ENCODE assay signal across 12 mouse cellular contexts in genomic region chr17:76451296-76451834, GRCm38 (mm10).
A peak's percentile ranks its signal among the peaks of the same experiment; 100 is the strongest.
DNase-seq lines count a peak whose midpoint lies in the region; ATAC-seq and TF ChIP-seq lines count a peak whose summit lies in the region.
"Had no signal": no experiment of that assay in that cellular context is flagged by ENCODE, and none has a peak within 500 bp of the region (broad histone marks: within the 10 kb centered on the region; RNA-seq: fewer than 3 reads in every experiment).

No protein-coding gene starts in this region.

- no peak overlapping the region for H3K4me3 ChIP-seq in embryonic facial prominence, embryonic 14.5 days (ENCODE audit: low read depth, low read length)
- H3K4me3 ChIP-seq in embryonic facial prominence, embryonic 10.5 days, result no peak overlapping the region
- no peak overlapping the region for H3K4me3 ChIP-seq in hindbrain, postnatal 0 days (ENCODE audit: low read length)
- no peak overlapping the region for H3K4me3 ChIP-seq in kidney, embryonic 15.5 days (replicated peaks)
- H3K4me3 ChIP-seq: embryonic facial prominence, embryonic 13.5 days; heart, adult 2 months had no signal

- DNase-seq in embryonic facial prominence, embryonic 14.5 days (ENCODE audit: low spot score), result peak; percentile 2
- no peak for DNase-seq in embryonic facial prominence, embryonic 10.5 days (ENCODE audit: low spot score)
- peak; percentile 15 for DNase-seq in ES-CJ7 (ENCODE audit: low read depth, low spot score)
- DNase-seq in embryo, embryonic 11 days, result peak; percentile 34
- DNase-seq in hindbrain, postnatal 0 days (ENCODE audit: low spot score), result no peak
- no peak for DNase-seq in ovary, postnatal 36 days (ENCODE audit: low spot score)
- DNase-seq in gastrocnemius, postnatal 4 days (ENCODE audit: low spot score in 2 of 2), result no peak
- DNase-seq: cerebellum, adult 8-10 months; heart, adult 2 months; kidney, adult 8-10 months had no signal

- 51% methylated on average over 4 of the region's 4 CpGs for WGBS in embryonic facial prominence, embryonic 14.5 days
- WGBS in embryonic facial prominence, embryonic 10.5 days, result 38% methylated on average over 4 of the region's 4 CpGs
- WGBS in hindbrain, postnatal 0 days, result 15% methylated on average over 4 of the region's 4 CpGs
- WGBS in kidney, embryonic 15.5 days, result 78% methylated on average over 4 of the region's 4 CpGs

- H3K27me3 ChIP-seq in embryonic facial prominence, embryonic 14.5 days (replicated peaks; ENCODE audit: control insufficient read depth, insufficient read depth, low read length), result no peaks in the 10 kb centered on the region
- H3K27me3 ChIP-seq in embryonic facial prominence, embryonic 10.5 days (replicated peaks; ENCODE audit: low read depth, poor library complexity, severe bottlenecking), result no peaks in the 10 kb centered on the region
- H3K27me3 ChIP-seq in hindbrain, postnatal 0 days (ENCODE audit: insufficient read depth, low read length), result no peaks in the 10 kb centered on the region
- no peaks in the 10 kb centered on the region for H3K27me3 ChIP-seq in kidney, embryonic 15.5 days
- H3K27me3 ChIP-seq: embryonic facial prominence, embryonic 13.5 days had no signal

- H3K9ac ChIP-seq in embryonic facial prominence, embryonic 14.5 days (ENCODE audit: low read depth, low read length), result no peak overlapping the region
- no peak overlapping the region for H3K9ac ChIP-seq in hindbrain, postnatal 0 days (replicated peaks; ENCODE audit: low read length)
- no peak overlapping the region for H3K9ac ChIP-seq in kidney, embryonic 15.5 days
- H3K9ac ChIP-seq: embryonic facial prominence, embryonic 13.5 days had no signal

- no peaks in the 10 kb centered on the region for H3K4me1 ChIP-seq in embryonic facial prominence, embryonic 14.5 days (ENCODE audit: control insufficient read depth, insufficient read depth, low read length)
- H3K4me1 ChIP-seq in embryonic facial prominence, embryonic 10.5 days, result no peaks in the 10 kb centered on the region
- H3K4me1 ChIP-seq in hindbrain, postnatal 0 days (ENCODE audit: insufficient read depth, low read length), result no peaks in the 10 kb centered on the region
- no peaks in the 10 kb centered on the region for H3K4me1 ChIP-seq in kidney, embryonic 15.5 days
- H3K4me1 ChIP-seq: embryonic facial prominence, embryonic 13.5 days had no signal

- H3K4me2 ChIP-seq in embryonic facial prominence, embryonic 14.5 days (ENCODE audit: low read depth, low read length), result no peak overlapping the region
- H3K4me2 ChIP-seq in hindbrain, postnatal 0 days (ENCODE audit: low read depth, low read length), result no peak overlapping the region
- no peak overlapping the region for H3K4me2 ChIP-seq in kidney, embryonic 15.5 days
- H3K4me2 ChIP-seq: embryonic facial prominence, embryonic 13.5 days had no signal

- no peaks in the 10 kb centered on the region for H3K36me3 ChIP-seq in embryonic facial prominence, embryonic 14.5 days (ENCODE audit: control insufficient read depth, insufficient read depth, low read length)
- no peaks in the 10 kb centered on the region for H3K36me3 ChIP-seq in embryonic facial prominence, embryonic 10.5 days (replicated peaks)
- H3K36me3 ChIP-seq in hindbrain, postnatal 0 days (ENCODE audit: insufficient read depth, low read length), result no peaks in the 10 kb centered on the region
- H3K36me3 ChIP-seq in kidney, embryonic 15.5 days, result no peaks in the 10 kb centered on the region
- H3K36me3 ChIP-seq: embryonic facial prominence, embryonic 13.5 days had no signal

- no peak overlapping the region for H3K27ac ChIP-seq in embryonic facial prominence, embryonic 14.5 days (replicated peaks; ENCODE audit: low read depth, low read length)
- H3K27ac ChIP-seq in embryonic facial prominence, embryonic 10.5 days (replicated peaks), result no peak overlapping the region
- H3K27ac ChIP-seq in hindbrain, postnatal 0 days, result no peak overlapping the region
- H3K27ac ChIP-seq in kidney, embryonic 15.5 days, result no peak overlapping the region
- H3K27ac ChIP-seq: embryonic facial prominence, embryonic 13.5 days; heart, adult 2 months had no signal

- no peak for TF ChIP-seq CTCF in hindbrain, postnatal 0 days (IDR thresholded peaks at IDR 0.05; ENCODE audit: low read depth)

- ATAC-seq in embryonic facial prominence, embryonic 14.5 days (ENCODE audit: low read depth), result no peak
- ATAC-seq in hindbrain, postnatal 0 days, result peak; percentile 62; the same call in 1 of the 2 replicates
- no peak for ATAC-seq in kidney, embryonic 15.5 days (replicated peaks; ENCODE audit: low FRiP score)

- no peaks in the 10 kb centered on the region for H3K9me3 ChIP-seq in embryonic facial prominence, embryonic 14.5 days (ENCODE audit: control insufficient read depth, low read length)
- H3K9me3 ChIP-seq in embryonic facial prominence, embryonic 10.5 days, result no peaks in the 10 kb centered on the region
- peaks cover 3% of the 10 kb centered on the region; the same call in 1 of the 2 replicates for H3K9me3 ChIP-seq in hindbrain, postnatal 0 days (ENCODE audit: low read length)
- no peaks in the 10 kb centered on the region for H3K9me3 ChIP-seq in kidney, embryonic 15.5 days (replicated peaks)
- H3K9me3 ChIP-seq: embryonic facial prominence, embryonic 13.5 days had no signal

Comparison
In these comparisons a context has a peak if more than half of its experiments do, and no peak if none do; other contexts are left out.
1. DNase-seq: peak in embryonic facial prominence, embryonic 14.5 days (single experiment), ES-CJ7 (single experiment) and embryo, embryonic 11 days (single experiment); none in embryonic facial prominence, embryonic 10.5 days (single experiment), hindbrain, postnatal 0 days (single experiment), ovary, postnatal 36 days (single experiment) and gastrocnemius, postnatal 4 days (0 of 2).